8 mouse cellular contexts compared by ENCODE assay signal in genomic region chr6:117862465-117862864, GRCm38 (mm10). TPM values are rescaled to one million over a fixed set of nuclear protein-coding genes. Genes with fewer than 3 reads are reported as not detected.
DNase-seq lines count a peak whose midpoint lies in the region; ATAC-seq lines count a peak whose summit lies in the region.

No protein-coding gene starts in this region.

- WGBS in kidney, embryonic 15.5 days: 75% methylated on average over 8 of the region's 8 CpGs
- 72% methylated on average over 8 of the region's 8 CpGs for WGBS in limb, embryonic 12.5 days
- WGBS in neural tube, embryonic 12.5 days: 80% methylated on average over 8 of the region's 8 CpGs

- H3K36me3 ChIP-seq in kidney, embryonic 15.5 days: no peaks in the 10 kb centered on the region
- no peaks in the 10 kb centered on the region for H3K36me3 ChIP-seq in limb, embryonic 12.5 days
- no peaks in the 10 kb centered on the region for H3K36me3 ChIP-seq in neural tube, embryonic 12.5 days

- DNase-seq in kidney, postnatal 14 days: no peak
- no peak for DNase-seq in urinary bladder, postnatal 25 days (ENCODE audit: low spot score)
- no peak for DNase-seq in urinary bladder, postnatal 36 days (ENCODE audit: low spot score in 2 of 2)
- DNase-seq in cerebellum, adult 18-20 months: no peak

- no peak overlapping the region for H3K27ac ChIP-seq in kidney, embryonic 15.5 days
- H3K27ac ChIP-seq in limb, embryonic 12.5 days: no peak overlapping the region
- H3K27ac ChIP-seq in neural tube, embryonic 12.5 days: no peak overlapping the region

- H3K27me3 ChIP-seq in kidney, embryonic 15.5 days: no peaks in the 10 kb centered on the region
- H3K27me3 ChIP-seq in limb, embryonic 12.5 days: no peaks in the 10 kb centered on the region
- no peaks in the 10 kb centered on the region for H3K27me3 ChIP-seq in neural tube, embryonic 12.5 days (replicated peaks)

- no peaks in the 10 kb centered on the region for H3K9me3 ChIP-seq in kidney, embryonic 15.5 days (replicated peaks)
- no peaks in the 10 kb centered on the region for H3K9me3 ChIP-seq in limb, embryonic 12.5 days
- H3K9me3 ChIP-seq in neural tube, embryonic 12.5 days: no peaks in the 10 kb centered on the region

- ATAC-seq in kidney, embryonic 15.5 days (replicated peaks; ENCODE audit: low FRiP score): no peak
- peak; percentile 87 for ATAC-seq in erythroid progenitor cell, adult 5-6 weeks (replicated peaks; ENCODE audit: low FRiP score, poor library complexity, severe bottlenecking)
- no peak for ATAC-seq in limb, embryonic 12.5 days (ENCODE audit: insufficient number of reproducible peaks, insufficient read depth, low FRiP score, low TSS enrichment, low read depth)
- ATAC-seq in neural tube, embryonic 12.5 days (ENCODE audit: low FRiP score, low read depth): no peak

- peaks cover 5% of the 10 kb centered on the region for H3K4me1 ChIP-seq in kidney, embryonic 15.5 days
- peaks cover 5% of the 10 kb centered on the region; the same call in 1 of the 2 replicates for H3K4me1 ChIP-seq in limb, embryonic 12.5 days (replicated peaks)
- H3K4me1 ChIP-seq in neural tube, embryonic 12.5 days: peaks cover 5% of the 10 kb centered on the region

- peak overlapping the region; percentile 73 for H3K4me3 ChIP-seq in kidney, embryonic 15.5 days (replicated peaks)
- H3K4me3 ChIP-seq in limb, embryonic 12.5 days (replicated peaks): peak overlapping the region; percentile 76; the same call in 1 of the 2 replicates
- H3K4me3 ChIP-seq in neural tube, embryonic 12.5 days: no peak overlapping the region

- peak overlapping the region; percentile 97 for H3K4me2 ChIP-seq in kidney, embryonic 15.5 days
- peak overlapping the region; percentile 79 for H3K4me2 ChIP-seq in limb, embryonic 12.5 days
- H3K4me2 ChIP-seq in neural tube, embryonic 12.5 days (replicated peaks): peak overlapping the region; percentile 93

- H3K9ac ChIP-seq in kidney, embryonic 15.5 days: no peak overlapping the region
- H3K9ac ChIP-seq in limb, embryonic 12.5 days (replicated peaks): no peak overlapping the region
- H3K9ac ChIP-seq in neural tube, embryonic 12.5 days: no peak overlapping the region

RNA-seq across cellular contexts. Expression of gene Zfp239, which starts 0.6 kb away (rescaled TPM):
- polyA plus RNA-seq in kidney, embryonic 15.5 days (2015; fragmentation: Nextera tagmentation; extraction: Ambion mirVana): 9.4 and 12.7 TPM in 2 replicates
- total RNA-seq in erythroid progenitor cell, adult 5-6 weeks (2015; ENCODE audit: low replicate concordance): 1.4 TPM in 1 of 2 replicates, not detected in the other
- total RNA-seq in erythroid progenitor cell, adult 5-6 weeks (2017; ENCODE audit: low replicate concordance): 1.0 and 1.1 TPM in 2 replicates
- 15.8 and 16.1 TPM in 2 replicates for polyA plus RNA-seq in limb, embryonic 12.5 days (2016; fragmentation: Nextera tagmentation; extraction: Ambion mirVana)
- polyA plus RNA-seq in neural tube, embryonic 12.5 days (2016; fragmentation: Nextera tagmentation; extraction: Ambion mirVana): 11.1 and 12.0 TPM in 2 replicates

RNA-seq across cellular contexts. Expression of gene Zfp637, which starts 21.5 kb away (rescaled TPM):
- 99.7 and 102 TPM in 2 replicates for polyA plus RNA-seq in kidney, embryonic 15.5 days (2015; fragmentation: Nextera tagmentation; extraction: Ambion mirVana)
- 9.4 and 13.4 TPM in 2 replicates for total RNA-seq in erythroid progenitor cell, adult 5-6 weeks (2015; ENCODE audit: low replicate concordance)
- 3.5 TPM in 1 of 2 replicates, not detected in the other for total RNA-seq in erythroid progenitor cell, adult 5-6 weeks (2017; ENCODE audit: low replicate concordance)
- 169 and 187 TPM in 2 replicates for polyA plus RNA-seq in limb, embryonic 12.5 days (2016; fragmentation: Nextera tagmentation; extraction: Ambion mirVana)
- 128 and 130 TPM in 2 replicates for polyA plus RNA-seq in neural tube, embryonic 12.5 days (2016; fragmentation: Nextera tagmentation; extraction: Ambion mirVana)

RNA-seq across cellular contexts. Expression of gene Hnrnpf, which starts 37.7 kb away (rescaled TPM):
- polyA plus RNA-seq in kidney, embryonic 15.5 days (2015; fragmentation: Nextera tagmentation; extraction: Ambion mirVana): 748 and 781 TPM in 2 replicates
- total RNA-seq in erythroid progenitor cell, adult 5-6 weeks (2015; ENCODE audit: low replicate concordance): 403 and 407 TPM in 2 replicates
- 524 and 658 TPM in 2 replicates for total RNA-seq in erythroid progenitor cell, adult 5-6 weeks (2017; ENCODE audit: low replicate concordance)
- polyA plus RNA-seq in limb, embryonic 12.5 days (2016; fragmentation: Nextera tagmentation; extraction: Ambion mirVana): 726 and 742 TPM in 2 replicates
- polyA plus RNA-seq in neural tube, embryonic 12.5 days (2016; fragmentation: Nextera tagmentation; extraction: Ambion mirVana): 463 and 469 TPM in 2 replicates
